Mouse (Mus musculus) adrenal gland, postnatal 36 days (tissue): Measurements from ENCODE around the gene Peg3. TPM values are rescaled to one million over a fixed set of nuclear protein-coding genes. Genes with fewer than 3 reads are reported as not detected.
"Not testable (repeated sequence)": the region's sequence is repeated elsewhere in the genome, so short reads cannot be mapped to it uniquely, and the experiment has no call there.

Experiments used
- DNase-seq, 2 experiments: peaks; one replicate each; pipeline ENCODE4 v3.0.0; 2021; ENCODE audit warnings: mixed read lengths in 1 of 2
- long read RNA-seq, 2 experiments: library from polyadenylated mRNA; stranded (forward); transcript quantifications; one replicate each; pipeline ENCODE4 v2.0.0; 2021; ENCODE audit warnings: borderline sequencing depth in 2 of 2
- total RNA-seq, 2 experiments: library from RNA; stranded (reverse); gene quantifications; 2 replicates each; pipeline ENCODE4 v1.2.3; 2021

Gene Peg3
- 10 to 100 TPM; 37.8 to 39.2 TPM for total RNA-seq
- long read RNA-seq, experiment 1, result 0 reads
- long read RNA-seq, experiment 2, partial matches to known transcripts, result 0 of 2 reads
- long read RNA-seq, experiment 2, other reads (novel, unspliced or antisense), result 2 of 2 reads

DNA sequence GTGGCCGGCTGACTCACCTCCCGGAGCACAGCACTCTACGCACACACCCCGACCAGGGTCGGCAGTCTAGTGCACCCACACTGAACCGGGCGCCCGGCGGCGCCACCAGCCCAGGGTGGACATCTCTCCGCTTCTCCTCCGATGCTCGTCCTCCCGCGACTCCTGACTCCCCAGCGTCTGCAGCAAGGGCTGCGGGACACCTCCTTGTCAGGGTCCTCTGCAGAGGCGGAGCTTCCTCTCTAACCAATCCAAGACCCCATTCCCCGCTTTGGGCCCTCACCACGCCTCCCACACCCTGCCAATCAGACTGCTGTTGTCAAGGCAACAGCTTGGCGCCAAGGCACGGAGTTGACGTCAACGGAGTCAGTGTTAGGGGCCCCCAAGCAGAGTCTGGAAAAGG lies at the start of gene Peg3, which contains the start of gene Usp29:
TSS of gene Peg3 (minus strand) at position 191 of the 400 bp plus-strand sequence.
TSS of gene Usp29 (plus strand) at position 338 of the 400 bp plus-strand sequence.
- DNase-seq, result peak; percentile 75 to 79

DNA sequence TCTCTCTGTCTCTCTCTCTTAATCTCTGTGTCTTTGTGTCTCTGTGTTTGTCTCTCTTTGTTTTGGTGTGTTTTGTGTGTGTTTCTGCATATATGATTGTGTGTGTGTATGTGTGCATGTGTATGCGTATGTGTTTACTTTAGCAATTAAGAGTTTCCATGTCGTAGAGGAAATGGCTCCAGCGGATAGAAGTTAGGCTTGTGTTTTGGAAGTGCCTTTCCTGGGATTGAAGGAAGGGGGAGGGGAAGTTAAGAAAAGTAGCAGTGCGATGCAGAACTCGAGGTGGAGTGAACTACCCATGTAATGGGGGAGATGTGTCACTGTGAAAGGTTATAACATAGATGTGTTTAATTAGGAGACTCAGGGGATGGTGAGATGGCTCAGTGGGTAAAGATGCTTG lies 48.9 kb upstream of the Peg3 start:
- no peak for DNase-seq

DNA sequence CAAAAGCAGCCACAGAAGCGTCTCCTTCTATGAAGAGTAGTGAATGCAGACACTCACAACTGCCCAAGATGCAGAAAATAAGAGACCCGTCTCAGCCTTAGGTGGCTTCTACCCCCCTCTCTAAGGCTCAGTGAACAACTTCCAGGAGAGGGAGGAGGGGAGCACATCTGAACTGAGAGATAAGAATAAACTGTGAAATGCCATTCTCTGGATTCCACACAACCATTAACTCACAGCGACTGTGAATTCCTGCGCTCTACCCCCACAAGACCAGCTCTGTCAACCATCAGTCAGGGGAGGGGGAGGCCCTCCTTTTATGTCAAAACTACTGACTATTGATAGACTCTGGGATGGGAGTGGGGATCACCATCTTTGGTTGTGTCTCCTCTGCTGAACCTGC lies 47.5 kb upstream of the Peg3 start:
- no peak for DNase-seq

DNA sequence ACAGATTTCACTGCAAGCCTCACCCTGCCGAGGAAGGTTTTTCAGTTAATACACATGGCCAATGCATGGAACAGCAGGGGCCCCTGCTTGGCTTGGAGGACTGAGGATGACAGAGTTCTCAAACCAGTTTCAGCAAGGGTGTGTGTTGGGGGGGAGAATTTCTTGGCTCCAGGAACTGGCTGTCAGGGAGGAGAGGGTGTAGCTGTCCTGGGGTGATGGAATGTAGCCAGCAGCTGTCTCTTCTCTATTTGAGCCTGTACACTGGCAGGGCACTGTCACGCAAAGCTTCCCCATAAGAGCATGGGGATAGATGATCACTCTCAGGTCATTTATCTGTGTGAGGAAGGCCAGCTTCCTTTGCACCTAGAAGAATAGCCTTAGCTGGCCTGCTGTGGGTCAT lies 46.9 kb upstream of the Peg3 start:
- DNase-seq, result no peak

DNA sequence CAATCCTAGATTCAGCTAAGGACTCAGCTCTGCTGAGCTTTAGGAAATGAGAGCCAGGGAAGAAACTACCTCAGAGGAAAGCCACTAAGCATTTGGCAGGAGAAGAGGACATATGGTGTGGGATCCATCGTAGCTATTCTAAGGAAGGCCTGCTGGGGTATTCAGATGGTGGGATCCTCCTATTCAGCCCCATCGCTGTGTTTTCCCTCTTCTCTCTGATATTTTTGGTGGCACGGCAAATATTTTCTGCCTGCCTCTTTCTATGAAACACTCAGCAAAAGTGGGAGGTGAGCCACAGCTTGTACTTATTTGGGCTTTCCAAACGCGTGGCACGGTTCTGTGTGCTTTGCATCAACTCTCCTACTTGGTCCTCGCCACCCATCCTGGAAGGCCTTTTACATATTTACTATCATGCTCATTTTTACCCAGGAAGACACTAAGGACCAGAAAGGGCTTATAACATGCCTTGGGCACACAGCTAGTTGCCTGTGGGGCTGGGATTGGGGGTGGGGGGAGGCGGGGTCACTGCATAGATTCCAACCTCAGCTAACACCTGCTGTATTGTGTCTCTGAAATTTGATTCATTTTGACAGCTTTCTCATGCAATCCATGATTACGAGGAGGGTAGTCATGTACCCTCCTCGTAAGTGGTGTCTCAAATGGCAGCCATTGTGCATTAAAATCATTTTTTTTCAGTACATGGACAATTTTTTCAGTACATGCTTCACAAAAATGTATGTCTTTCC lies 46.3 kb upstream of the Peg3 start:
- DNase-seq, result no peak

DNA sequence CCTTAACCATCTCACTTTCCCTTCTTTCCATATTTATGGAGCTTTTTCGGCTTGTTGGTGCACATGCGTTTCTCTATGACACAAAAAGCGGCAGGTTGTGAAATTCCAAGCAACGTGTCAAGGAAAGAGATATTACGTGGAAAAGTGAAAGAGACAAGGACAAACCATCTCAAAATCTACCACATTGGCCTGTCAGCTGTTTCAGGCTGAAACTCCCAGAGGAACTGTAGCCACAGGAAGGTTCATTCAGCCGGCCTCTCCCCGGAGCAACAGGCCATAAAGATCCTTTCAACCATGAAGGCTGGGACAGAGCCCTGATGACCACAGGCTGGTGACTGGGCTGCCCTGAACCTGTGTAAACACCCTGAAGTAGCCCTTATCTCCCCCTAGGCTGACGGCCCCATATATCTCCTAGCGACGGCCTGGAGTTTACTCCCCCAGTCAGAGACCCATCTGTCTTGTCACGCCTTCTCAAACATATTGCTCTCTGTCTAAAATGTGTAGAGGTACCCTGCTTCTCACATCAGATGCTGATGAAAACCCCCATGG lies 43.7 kb upstream of the Peg3 start:
- not testable (repeated sequence) for DNase-seq

DNA sequence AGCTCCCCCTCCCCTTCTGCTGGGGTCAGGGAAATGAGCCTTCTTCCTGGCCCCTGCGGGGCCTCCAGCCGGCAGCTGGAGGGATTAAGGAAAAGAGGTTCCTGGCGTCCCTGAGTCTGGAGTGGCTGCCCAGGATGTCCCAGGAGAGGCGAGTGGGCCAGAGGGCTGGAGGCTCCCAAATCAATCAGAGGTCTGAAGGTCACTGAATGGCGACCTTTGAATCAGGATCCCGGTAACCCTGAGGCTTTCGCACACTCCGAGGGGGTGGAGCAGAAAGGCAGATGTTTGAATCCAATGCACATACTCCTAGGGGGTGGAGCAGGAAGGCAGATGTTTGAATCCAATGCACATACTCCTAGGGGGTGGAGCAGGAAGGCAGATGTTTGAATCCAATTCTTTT lies 40.1 kb upstream of the Peg3 start:
- DNase-seq, result peak; percentile 12 to 54

DNA sequence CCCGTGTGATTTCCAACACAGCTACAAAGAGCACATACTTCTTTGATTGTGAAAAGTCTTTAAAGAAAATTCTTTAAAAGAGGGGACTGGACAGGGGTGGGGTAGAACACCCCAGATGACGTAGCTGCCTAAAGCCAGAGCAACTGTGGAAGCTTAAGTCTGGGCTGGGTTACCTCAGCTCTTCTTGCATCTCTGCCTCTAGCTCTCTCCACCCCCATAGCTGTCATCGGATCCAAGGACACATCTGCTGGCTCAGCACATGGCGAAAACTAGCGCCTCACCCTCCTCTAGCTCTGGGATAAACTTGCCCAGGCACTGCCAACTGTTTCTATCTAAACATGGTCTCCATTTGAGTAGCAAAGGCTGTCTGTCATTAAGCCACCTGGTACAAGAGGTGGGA lies 35.0 kb upstream of the Peg3 start:
- peak; percentile 6 to 9 for DNase-seq

DNA sequence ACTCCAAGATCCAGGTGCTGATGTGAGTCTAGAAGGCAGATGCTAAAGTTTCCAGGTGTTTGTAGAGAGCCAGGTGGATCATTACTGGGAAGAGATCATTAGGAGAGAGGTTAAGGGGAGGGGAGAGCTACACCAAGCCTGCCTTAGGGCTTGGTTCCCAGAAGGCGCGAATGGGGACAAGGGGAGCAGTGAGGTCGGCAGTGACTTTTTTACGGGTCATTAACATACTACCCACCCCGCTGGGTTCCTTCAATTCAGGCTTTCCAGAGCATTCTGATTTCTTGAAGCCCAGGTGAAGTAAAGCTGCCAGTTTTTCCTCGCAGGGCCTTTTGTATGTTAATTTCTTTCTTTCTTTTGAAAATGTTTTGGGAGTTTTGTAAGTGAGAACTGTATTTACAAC lies 29.9 kb upstream of the Peg3 start:
- DNase-seq, result no peak

DNA sequence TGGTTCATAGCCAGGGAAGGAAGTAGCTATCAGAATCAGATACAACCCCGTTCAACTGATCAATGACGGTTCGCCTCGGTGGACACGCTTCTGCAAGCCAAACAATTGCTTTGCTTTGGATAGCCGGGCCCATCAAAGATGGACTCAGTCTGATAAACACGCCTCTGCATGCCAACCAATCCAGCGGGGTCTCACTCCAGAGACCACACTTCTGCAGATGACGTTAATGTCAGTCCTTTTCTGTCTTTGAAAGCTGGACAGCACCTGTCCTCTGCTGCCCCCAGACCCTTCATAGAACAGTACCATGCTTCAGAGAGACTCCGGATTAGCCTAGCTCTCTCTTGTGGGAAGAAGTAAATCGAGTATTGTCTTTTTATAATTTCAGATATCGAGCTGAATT lies 29.5 kb upstream of the Peg3 start:
- no peak for DNase-seq

DNA sequence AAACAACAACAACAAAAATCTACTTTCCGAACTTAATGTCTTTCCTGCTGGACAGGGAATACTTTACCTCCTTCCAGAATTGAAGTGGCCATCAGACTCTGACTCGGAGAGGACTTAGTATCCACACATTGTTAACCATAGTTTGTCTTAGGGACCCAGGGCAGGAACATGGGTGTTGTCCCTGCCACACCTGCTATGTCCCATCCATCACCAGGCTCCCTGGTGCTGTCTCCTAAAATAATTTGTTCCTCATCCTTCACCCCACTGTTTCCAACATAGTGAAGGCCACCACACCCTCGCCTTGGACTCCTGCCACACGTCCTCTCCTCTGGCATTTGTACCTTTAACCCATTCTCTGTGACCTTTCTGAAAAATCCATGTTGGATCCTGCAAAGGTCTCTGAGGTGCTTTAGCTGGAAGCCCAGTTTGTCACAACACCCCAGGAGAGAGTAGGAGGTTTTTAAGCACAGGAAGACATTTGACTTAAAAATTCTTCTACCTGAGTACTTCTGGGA lies 26.6 kb upstream of the Peg3 start:
- no peak for DNase-seq

DNA sequence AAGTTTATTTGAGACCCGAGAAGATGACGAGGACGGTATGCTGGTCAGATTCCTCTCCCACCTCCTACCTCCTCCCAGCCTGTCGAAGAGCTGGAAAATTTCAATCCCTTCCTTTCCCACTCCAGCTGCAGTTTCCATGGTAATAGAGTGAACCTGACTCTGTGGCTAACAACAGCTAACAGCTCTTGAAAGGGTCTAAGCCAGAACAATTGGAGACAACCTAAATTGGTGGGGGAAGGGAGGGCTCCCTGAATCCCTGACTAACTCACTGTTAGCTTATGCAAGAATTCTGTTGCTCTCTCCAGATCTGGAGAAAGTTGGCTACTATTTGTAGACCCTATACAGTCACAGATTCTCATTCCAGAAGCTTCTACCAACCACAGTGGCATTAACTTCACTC lies 23.2 kb upstream of the Peg3 start:
- no peak for DNase-seq

DNA sequence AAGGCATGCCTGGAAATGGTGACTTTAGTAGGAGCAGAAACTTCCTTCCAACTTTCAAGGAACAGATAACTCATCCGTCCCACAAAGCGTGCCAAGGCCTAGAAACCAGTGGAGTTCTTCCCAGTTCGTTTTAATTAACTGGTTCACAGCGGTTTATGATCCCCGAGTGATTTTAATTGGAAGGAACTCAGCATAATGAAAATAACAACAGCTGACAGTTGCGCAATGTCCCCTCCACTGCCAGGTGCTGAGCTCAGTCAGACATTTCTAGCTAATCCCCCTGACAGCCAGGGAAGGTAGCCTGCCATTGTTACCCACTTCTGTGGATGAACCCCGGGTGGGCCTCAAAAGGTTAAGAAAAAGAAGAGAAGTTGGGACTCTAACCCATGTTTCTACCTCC lies 19.0 kb upstream of the Peg3 start:
- DNase-seq, result peak in 1 of 2 experiments; percentile 6

DNA sequence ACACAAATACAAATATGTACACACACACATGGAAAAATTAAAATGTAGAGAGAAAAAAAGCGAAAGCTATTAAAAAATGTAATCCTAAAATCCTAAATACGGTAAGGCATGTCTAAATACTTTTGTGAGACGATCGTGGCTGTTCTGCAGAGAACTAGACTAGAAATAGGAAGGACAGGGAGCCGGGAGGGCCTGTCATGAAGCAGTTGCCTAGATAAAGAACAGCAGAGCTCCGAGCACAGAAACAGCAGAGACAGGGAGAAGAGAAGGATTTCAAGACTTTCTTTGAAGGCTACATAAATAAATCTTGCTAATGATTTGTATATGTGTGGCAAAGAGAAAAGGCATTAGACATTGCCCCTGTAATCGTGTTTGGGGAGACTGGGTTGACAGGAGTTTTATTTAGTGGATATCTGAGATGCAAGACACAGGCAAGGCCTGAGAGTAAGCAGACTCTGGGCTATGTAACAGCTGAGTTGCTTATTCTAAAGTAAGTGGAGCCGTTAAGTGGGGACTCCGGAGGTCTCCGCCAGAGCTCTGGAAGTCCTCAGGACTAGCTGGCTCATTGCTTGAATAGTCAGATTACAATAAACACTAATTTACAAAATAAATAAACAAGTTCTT lies 14.2 kb upstream of the Peg3 start:
- no peak for DNase-seq

DNA sequence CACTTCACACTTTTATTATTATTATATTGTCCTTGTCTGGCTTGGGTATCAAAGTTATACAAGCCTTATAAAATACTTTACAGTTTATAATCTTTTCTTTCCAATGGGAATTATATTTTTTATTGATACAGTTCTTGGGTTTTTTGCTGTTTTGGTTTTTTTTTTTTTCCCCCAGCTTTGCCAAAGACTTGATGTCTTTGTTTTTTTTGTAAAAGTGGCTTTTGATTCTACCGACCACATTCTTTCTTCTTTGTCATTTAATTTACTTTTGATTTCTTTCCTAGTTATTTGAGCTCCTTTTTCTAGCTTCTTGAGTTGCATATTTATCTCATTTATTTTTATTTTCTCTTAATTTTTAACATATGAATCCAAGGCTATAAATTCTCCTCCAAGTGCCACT lies 5.8 kb upstream of the Peg3 start:
- DNase-seq, result no peak

DNA sequence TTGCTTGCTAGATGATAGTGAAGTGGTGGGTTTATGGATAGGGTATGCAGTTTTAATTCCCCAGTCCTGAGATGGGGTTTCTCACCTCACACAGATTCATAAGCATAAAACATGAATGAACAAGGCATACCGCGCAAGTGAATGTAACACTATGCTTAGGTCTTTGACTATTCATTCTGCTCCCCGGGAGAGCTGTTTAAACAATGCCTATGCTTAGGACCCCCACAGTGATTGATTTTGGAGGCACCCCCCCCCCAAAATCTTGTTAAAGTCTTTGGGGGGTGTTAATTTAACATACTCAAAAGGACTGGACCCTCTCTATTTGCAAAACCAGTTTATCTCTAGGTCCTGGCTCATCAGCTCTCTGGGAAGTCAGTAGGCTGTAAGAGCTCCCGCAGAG lies 1.7 kb upstream of the Peg3 start:
- DNase-seq, result no peak

DNA sequence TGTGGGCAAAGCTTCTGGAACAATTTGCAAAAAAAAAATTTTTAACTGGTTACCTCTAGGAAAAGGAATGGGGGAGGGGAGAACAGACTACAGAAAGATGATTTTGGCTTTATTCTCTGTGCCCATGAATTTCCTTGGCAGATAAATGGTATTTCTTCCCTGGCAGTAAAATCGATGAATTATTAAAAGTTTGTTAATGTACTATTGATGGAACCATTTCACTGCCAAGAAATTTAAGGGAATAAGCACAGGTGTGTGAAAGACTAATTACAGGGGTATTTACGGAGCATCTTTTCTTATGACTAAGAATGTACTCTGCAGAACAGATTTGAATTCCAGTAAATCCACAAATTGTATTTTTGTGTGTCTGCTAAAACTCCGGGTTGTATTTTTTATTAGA lies 1.1 kb upstream of the Peg3 start:
- DNase-seq, result no peak

DNA sequence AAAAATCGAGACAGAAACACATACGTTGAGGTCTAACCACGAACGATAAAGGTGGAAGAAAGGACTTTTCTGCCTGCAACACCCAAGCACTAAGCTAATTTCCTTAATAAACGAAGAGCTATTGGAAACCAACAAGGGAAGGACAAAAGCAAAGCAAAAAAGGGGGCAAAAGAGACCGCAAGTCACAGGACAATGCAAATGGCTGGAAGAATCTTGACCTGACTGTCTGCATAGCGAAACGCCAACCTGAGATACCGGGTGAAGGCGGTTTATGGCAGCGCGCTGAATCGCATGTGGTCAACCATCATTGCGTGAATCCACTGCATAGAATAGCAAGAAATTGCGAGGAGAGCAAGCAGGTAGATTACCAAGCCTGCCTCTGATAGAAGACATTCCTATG lies 570 bp upstream of the Peg3 start:
- no peak for DNase-seq

DNA sequence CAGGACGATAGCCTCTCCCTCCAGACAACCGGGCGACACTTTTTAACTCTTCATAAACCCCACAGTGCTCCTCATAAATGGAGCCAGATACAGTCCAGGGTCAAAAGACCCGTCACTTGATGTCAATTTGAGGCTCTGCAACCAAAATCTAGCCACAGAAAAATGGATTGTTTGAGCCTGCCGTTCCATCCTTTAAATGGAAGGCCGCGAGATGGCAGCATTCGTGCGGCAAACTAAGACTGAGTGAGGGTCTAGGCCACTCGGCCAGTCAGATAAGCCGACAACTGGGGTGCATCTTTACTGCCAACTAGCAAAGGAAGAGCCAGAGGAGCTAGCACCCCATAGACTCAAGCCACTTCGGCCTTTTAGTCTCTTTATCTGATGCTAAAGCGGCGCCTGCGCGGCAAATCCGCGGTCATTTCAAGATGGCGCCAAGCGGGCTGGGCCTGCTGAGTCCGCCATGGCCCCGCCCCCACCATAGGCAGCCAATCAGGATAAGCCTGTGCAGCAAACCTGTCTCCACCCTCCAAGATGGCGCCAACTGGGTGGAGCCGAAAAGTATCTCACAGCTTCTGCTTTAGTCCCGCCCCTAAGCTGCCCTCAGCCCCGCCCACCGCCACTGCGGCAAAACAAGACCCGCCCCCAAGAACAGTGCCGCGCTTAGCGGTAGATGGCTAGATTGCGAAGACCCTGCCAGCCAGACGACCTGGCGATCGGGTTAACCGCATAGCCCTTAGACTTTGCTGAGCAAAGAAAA lies 992 bp downstream of the Peg3 start:
- peak; percentile 95 to 98 for DNase-seq

DNA sequence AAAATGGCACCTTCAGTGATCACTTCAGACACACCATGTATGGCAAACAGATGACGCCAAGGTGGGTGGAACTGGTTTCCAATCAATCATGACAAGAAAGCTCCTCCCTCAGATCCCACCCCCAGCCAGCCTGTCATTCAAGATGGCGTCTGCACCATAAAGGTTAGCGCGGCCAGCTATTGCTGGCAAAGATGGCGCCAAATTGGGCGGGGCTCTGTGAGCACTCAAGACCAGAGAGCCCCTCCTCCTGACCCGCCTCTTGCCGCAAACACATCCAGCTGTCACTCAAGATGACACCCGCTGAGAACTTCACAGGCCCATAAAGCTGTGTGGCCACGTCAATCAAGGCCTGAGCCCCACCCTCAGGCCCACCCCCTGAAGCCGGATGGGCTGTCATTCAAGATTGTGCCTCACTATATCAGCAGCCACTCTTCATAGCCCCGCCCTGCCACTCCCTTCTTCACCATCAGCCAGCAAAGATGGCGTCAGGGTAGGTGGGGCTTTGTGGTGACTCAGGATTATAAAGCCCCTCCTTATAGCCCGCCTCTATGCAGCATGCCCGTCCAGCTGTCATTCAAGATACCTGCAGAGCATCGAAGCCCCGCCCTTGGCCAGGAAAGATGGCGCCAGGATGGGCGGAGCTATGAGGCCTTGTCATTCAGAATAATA lies 1.8 kb downstream of the Peg3 start:
- peak; percentile 89 to 92 for DNase-seq

DNA sequence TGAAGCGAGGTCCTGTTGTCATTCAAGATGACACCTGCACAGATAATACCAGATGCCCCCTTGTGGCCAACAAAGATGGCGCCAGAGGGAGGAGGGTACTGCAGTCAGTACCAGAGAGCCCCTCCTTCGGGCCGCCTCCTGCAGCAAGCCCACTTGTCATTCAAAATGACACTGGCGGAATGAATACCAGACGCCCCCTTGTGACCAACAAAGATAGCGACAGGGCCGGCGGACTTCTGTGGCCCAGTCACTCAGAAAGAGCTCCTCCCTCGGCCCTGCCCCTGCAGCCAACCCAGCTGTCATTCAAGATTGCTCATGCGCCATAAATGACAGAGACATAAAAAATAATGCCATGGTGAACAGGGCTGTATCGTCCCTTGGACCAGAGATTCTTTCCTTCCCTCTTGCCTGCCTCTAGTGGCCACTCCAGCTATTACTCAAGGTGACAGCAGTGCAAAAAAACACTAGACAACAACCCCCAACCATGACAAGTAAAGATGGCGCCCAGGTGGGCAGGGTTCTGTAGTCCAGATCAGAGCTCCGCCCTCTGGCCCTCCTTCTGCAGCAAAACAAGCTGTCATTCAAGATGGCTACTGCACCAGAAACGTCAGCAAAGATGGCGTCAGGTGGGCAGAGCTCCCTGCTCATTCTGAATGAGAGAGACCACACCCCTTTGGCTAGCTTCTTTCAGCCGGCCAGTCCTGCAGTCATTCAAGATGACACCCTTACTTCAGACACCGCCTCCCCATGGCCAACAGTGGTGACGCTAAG lies 2.7 kb downstream of the Peg3 start:
- DNase-seq, result peak; percentile 84 to 87
